Mouse (Mus musculus): ENCODE data around the gene Dennd5b.
"Not testable (repeated sequence)": the region's sequence is repeated elsewhere in the genome, so short reads cannot be mapped to it uniquely, and the experiment has no call there.

Dennd5b gene

DNA sequence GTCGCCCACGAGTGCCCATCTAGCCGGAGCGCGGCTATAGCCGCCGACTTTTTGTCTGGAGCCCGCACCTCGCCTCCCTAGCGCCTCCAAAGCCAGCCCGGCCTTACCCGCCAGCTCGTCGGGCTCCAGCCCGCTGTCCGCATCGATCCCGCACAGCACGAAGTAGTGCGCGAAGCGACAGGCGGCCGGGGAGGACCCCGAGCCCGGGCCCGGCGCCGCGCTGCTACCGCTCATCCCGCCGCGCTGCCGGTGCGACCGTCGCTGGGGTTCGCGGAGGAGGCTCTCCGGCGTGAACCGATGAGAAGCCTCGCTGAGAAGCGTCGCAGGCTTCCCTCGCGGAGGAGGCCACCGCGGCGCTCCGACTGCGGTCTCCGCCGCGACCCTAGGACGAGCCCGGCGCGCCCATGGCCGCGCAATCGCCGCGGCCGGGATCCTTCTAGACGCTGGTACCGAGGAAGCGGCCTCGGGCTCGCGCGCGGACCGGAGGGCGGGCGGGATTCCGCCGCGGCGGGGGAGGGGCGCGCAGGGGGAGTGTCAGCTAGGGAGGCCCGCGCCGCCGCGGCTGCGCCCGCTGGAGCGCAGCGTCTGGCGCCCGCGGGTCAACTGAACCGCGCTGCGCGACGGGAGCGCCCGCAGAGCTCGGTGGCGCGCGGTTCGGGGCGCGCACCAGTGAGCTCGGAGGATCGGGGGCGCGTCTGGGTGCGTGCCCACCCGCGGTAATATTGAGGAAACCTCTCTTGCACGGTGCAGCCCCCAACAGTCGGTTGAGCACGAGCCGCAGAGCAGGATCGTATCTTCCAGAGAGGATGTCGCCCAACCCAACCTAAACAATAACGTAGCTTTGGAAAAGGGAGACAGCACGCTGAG, at the start of gene Dennd5b:
Gene Dennd5b, minus strand, starts transcription at position 605 of the 867 bp plus-strand sequence.
- DNase-seq (ENCODE audit: low spot score in 2 of 2), result peak; percentile 40 to 60

- DNase-seq (ENCODE audit: low spot score in 2 of 2), result no peak
Measured at GRCm38 (mm10) chr6:149148436-149149229, 47.2 kb upstream of the Dennd5b start.

DNA sequence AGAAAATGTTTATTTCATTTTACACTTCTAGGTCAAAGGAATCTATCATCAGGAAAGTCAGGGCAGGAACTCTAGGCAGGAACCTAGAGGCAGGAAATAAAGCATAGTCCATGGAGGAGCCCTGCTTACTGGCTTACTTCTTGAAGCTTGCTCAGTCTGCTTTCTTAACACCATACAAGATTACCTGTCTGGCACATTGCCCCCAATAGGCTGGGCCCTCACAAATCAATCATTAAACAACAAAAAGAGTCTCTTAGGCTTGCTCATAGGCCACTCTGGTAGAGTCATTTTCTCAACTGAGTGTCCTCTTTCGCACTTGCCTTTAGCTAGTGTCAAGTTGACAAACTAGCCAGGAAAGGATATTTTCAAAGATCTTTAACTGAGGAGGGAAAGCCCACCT, 43.7 kb upstream of the Dennd5b start:
- DNase-seq (ENCODE audit: low spot score in 2 of 2), result no peak

- peak; percentile 82 to 89 for DNase-seq (ENCODE audit: low spot score in 2 of 2)
Measured at GRCm38 (mm10) chr6:149141393-149142173, 40.1 kb upstream of the Dennd5b start.

- no peak for DNase-seq (ENCODE audit: low spot score in 2 of 2)
Measured at GRCm38 (mm10) chr6:149139471-149139870, 38.0 kb upstream of the Dennd5b start, which contains the start of gene Etfbkmt. Etfbkmt (plus strand) TSS chr6:149139849.

- peak in 1 of 2 experiments; percentile 17 for DNase-seq (ENCODE audit: low spot score in 2 of 2)
Measured at GRCm38 (mm10) chr6:149139011-149139410, 37.5 kb upstream of the Dennd5b start.

- DNase-seq (ENCODE audit: low spot score in 2 of 2), result no peak
Measured at GRCm38 (mm10) chr6:149137936-149138335, 36.5 kb upstream of the Dennd5b start.

DNA sequence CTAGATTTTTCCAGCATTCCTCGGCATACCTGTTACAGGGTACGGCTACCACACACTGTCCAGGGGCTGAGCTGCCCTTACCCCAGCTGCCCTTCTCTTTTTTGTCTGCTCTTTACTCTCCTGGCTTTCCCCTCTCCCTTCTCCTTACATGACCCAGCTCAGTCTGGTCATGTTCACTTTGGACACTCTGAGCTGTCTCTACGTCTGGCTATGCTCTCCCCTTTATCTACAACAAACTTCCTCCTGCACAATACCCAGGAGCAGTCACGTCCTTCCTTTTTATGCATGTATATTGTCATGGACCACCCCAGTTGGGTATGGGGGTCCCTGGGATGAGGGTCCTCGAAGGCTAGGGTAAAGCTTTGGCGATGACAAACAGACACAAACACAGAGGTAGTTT, 34.2 kb upstream of the Dennd5b start:
- DNase-seq (ENCODE audit: low spot score in 2 of 2), result no peak

DNA sequence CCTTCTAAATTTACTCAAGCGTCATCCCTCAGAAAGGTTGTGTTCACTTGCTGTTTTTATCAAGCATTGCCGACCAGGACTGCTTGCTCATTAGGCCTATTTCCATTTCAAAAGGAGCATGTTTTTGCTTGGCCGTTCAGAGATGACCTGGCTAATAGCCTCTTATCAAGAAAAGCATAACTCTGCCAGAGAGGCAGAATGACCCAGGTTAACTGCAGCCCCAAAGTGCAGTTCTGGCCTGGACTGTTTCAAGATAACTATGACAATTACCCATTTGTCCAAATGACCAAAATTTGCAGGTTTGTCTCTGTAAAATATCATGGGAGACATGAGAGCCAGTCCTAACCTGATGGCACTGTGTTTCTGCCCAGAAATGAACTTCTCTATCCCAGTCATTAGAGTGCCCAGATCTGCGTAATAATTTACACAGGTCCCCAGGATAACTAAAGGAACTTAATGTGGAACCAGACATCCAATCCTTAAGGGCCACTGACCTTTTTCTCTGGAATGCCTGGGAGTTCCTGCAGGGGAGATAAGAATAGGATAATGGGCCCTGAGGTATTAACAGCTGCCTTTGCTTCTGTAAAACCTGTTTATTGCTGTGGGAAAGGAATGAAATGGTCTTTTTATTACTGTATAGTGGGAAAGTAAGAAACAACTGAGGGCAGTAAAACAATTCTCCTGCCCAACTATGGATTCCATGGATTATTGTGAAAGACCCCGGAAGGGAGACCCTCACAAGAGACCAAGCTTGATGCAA, 33.1 kb upstream of the Dennd5b start:
- no peak for DNase-seq (ENCODE audit: low spot score in 2 of 2)

- DNase-seq (ENCODE audit: low spot score in 2 of 2), result peak in 1 of 2 experiments; percentile 50
Measured at GRCm38 (mm10) chr6:149132311-149133077, 31.0 kb upstream of the Dennd5b start.

DNA sequence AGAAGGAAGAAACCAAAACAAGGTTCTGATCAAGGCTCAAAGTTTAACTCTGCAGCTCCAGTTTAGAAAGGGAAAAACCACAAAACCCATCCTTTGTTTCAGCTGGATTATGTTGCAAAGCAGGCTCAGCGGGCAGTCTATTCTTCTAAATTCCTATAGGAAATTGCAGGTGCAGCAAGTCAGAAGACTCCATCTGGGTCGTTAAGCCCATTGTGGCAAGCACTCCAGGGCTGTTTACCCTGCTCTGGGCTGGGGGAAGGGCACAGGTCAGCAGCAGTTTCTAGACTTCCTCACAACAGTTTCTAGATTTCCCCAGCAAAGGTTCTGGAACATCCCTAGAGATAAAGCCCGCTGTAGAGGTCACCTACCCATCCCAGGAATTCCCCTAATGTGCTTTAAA, 29.6 kb upstream of the Dennd5b start:
- no peak for DNase-seq (ENCODE audit: low spot score in 2 of 2)

DNA sequence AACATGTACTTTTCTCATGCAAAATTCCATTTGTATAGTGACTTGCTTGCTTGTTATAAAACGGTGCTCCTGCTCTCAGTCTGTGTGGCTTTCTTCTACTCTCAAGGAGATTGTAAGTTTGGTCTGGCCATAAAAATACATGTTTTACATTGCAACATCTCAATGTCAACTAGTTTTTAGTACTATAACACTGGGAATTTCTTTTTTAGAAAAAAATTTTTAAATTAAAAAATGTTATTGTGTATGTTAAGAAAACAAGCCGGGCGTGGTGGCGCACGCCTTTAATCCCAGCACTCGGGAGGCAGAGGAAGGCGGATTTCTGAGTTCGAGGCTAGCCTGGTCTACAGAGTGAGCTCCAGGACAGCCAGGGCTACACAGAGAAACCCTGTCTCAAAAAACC, 28.4 kb upstream of the Dennd5b start, which contains the start of gene Gm10203:
Gene Gm10203, plus strand, starts transcription at position 301 of the 400 bp plus-strand sequence.
- DNase-seq (ENCODE audit: low spot score in 2 of 2), result not testable (repeated sequence)

DNA sequence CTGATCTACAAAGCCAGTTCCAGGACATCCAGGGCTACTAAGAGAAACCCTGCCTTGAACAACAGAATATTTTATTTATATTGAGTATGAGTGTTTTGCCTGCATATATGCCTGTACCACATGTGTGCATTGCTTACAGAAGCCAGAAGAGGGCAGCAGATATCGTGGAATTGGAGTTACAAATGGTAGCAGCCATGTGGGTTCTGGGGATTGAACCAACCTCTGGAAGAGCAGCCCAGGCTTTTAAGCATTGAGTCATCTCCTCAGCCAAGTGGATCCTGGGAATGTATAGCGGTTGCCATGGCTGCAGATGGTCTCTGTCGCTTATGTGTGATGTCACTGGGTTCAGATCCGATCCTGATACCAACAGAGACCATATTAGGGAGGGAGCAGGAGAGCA, 25.2 kb upstream of the Dennd5b start:
- DNase-seq (ENCODE audit: low spot score in 2 of 2), result peak; percentile 42 to 72

- DNase-seq (ENCODE audit: low spot score in 2 of 2), result no peak
Measured at GRCm38 (mm10) chr6:149123042-149123441, 21.6 kb upstream of the Dennd5b start.

DNA sequence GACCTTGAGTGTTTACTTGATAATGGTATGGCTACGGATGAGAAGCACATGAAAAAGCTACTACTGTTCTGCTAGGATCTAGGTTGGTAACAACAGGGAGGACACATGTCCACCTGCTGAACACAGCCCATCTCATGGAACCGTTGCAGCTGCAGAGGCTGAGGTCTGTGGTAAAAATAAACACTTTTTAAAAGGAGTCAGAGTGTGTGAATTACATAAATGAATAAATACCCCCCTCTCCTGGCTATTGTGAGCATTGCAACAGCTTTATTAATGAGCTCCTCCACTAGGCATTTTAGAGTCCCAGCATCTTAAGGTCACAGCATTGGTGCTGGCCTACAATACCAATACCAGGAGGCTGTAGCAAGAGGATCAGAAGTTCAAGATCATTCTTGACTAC, 18.4 kb upstream of the Dennd5b start:
- peak in 1 of 2 experiments; percentile 49 for DNase-seq (ENCODE audit: low spot score in 2 of 2)

- DNase-seq (ENCODE audit: low spot score in 2 of 2), result no peak
Measured at GRCm38 (mm10) chr6:149118935-149119334, 17.5 kb upstream of the Dennd5b start.

GRCm38 (mm10) chr6:149116992-149117391, 15.5 kb upstream of the Dennd5b start:
- DNase-seq (ENCODE audit: low spot score in 2 of 2), result no peak

DNA sequence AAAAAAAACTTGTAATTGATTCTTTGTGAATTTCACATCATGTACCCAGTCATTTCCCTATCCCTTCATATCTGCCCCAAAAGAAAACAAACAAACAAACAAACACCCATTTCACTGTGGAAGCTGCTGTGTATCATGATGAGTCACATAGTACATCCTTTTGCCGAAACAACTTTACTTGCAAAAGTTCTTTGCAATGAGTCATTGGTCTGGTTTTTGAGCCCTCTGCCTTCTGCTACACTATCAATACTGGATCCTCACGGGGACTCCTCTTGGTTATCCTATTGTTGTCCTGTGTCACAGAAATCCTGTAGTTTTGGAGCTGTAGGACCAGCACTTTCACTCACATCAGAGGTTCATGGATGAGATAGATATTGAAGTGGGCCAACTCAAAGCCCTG, 7.4 kb upstream of the Dennd5b start:
- DNase-seq (ENCODE audit: low spot score in 2 of 2), result no peak

GRCm38 (mm10) chr6:149107615-149108014, 6.1 kb upstream of the Dennd5b start:
- no peak for DNase-seq (ENCODE audit: low spot score in 2 of 2)

DNA sequence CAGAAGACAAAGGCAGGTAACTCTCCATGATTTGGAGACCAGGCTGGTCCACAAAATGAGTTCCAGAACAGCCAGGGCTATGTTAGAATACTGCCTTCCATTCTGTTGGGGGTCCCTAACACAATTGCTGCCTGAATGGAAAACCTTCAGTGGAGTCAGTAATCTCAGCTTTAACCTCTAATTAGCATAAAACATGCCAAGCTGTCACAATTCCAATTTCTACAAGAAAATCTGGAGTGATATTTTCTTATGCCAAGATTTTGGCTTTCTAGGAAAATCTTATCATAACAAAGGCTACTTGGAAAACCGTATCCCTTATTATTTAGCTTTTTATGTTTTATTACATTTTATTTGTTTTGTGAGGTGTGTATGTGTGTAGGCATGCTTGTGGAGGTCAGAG, 2.0 kb upstream of the Dennd5b start:
- DNase-seq (ENCODE audit: low spot score in 2 of 2), result no peak
